Mouse (Mus musculus): Measurements from ENCODE around the gene Nrip3. TPM values are rescaled to one million over a fixed set of nuclear protein-coding genes. Genes with fewer than 3 reads are reported as not detected.

Nrip3 gene
- 0.25 and 0.29 TPM in 2 replicates for polyA plus RNA-seq (2012; rRNA removed)

DNA sequence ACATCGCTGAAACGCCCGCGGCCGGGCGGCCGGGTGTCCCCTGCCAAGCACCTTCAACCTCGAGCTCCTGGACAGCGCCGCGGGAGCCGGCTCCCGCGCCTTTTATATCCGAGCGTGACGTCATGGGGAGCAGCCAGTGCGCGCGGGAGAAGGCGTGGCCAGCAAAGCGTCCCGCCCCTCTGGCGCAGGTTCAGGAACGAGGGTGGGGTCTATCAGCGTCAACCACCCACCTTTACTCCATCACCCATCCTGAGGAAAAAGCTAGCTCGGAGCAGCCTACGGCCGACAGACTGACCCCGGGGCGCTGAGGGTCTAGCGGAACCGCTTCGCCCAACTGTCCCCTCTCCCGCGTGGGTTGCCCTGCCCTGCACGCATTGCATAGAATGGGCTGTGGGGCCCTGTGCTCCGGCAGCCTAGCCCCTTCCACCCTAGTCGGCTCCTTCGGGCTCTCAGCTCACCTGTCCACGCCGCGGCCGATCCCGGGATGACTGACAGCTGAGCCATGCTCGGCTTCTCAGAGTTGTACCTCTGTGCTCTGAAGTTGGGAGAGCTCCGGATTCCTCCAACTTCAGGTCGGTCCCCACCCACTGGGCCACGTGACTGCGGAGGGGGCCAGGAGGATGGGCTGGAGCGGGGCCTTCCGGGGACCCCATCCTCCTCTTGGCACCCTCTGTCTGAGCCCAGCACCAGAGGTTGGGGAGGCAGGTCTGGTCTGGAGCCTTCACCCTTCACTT is at the start of gene Nrip3:
Nrip3 (minus strand) TSS at position 556 of the 734 bp plus-strand sequence.

GRCm38 (mm10) chr7:109752008-109752925 is 29.6 kb downstream of the Nrip3 start, which contains the start of gene Tmem9b:
Gene Tmem9b, minus strand, starts transcription at chr7:109752875.

GRCm38 (mm10) chr7:109731626-109732025 is 50.2 kb downstream of the Nrip3 start, which contains the start of gene Ascl3:
Gene Ascl3, minus strand, starts transcription at chr7:109731726.

DNA sequence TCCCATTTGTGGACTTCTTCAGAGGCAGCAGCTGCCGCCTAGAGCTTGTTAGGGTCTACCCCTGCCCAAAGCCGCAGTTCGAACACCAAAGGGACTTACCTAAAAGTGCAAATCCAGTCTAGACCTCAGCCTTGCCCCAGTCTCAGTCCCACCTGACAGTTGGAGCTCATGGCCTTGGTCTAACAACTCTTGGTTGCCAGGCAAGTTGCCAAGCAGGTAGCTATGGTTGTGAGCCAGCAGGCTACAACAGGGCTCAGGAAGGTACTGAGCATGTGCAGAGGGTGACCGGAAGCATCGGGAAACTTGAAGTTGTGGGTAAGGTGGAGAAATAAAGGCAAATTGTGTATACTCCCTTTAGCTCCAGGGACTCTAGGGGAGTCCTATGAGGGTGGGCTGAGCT is 58.1 kb downstream of the Nrip3 start, which contains the start of gene BC051019:
BC051019 (minus strand) TSS at position 154 of the 400 bp plus-strand sequence.

Other genes starting within 250 kb of the Nrip3 start
- 13.6 and 14.8 TPM in 2 replicates for gene St5, start 78.4 kb downstream of the Nrip3 start, polyA plus RNA-seq (2012; rRNA removed)
- gene Akip1, start 78.3 kb downstream of the Nrip3 start, polyA plus RNA-seq (2012; rRNA removed): 20.3 and 23.0 TPM in 2 replicates
- gene BC051019, start 58.2 kb downstream of the Nrip3 start, polyA plus RNA-seq (2012; rRNA removed): 0.08 TPM in 1 of 2 replicates, not detected in the other
- gene Ascl3, start 50.3 kb downstream of the Nrip3 start, polyA plus RNA-seq (2012; rRNA removed): not detected in 2 replicates
- gene Tmem9b, start 29.1 kb downstream of the Nrip3 start, polyA plus RNA-seq (2012; rRNA removed): 15.9 and 18.2 TPM in 2 replicates
- gene Scube2, start 83.7 kb upstream of the Nrip3 start, polyA plus RNA-seq (2012; rRNA removed): 0.02 TPM in 2 replicates
- 13.2 and 13.6 TPM in 2 replicates for gene Dennd5a, start 178.4 kb upstream of the Nrip3 start, polyA plus RNA-seq (2012; rRNA removed)
- gene Tmem41b, start 204.9 kb upstream of the Nrip3 start, polyA plus RNA-seq (2012; rRNA removed): 14.6 and 16.4 TPM in 2 replicates
- 25.3 and 27.9 TPM in 2 replicates for gene Ipo7, start 236.2 kb upstream of the Nrip3 start, polyA plus RNA-seq (2012; rRNA removed)

Measured in liver, embryonic 14 days (tissue).